Mouse (Mus musculus) limb, embryonic 14.5 days (tissue): ENCODE results near the gene Itga6. TPM values are rescaled to one million over a fixed set of nuclear protein-coding genes. Genes with fewer than 3 reads are reported as not detected.

Experiments used
- polyA plus RNA-seq, 2 experiments: library from polyadenylated mRNA; depleted of rRNA in 1 of 2; stranded (reverse) in 1 of 2; unstranded in 1 of 2; fragments of >200 nt; fragmentation: Nextera tagmentation in 1 of 2; extraction: Ambion mirVana in 1 of 2; gene quantifications; 2 replicates each; pipeline versions ENCODE4 v1.2.1 to v1.2.3; 2012 to 2014

The Itga6 gene
- polyA plus RNA-seq, 2 experiments = 49.2 to 59.1 TPM

Other genes with a start within 250 kb of the Itga6 start
- 4.3 and 6.3 TPM in 2 replicates for gene Dlx1, start 217.5 kb upstream of the Itga6 start, polyA plus RNA-seq (2012; rRNA removed)
- 4.1 and 4.3 TPM in 2 replicates for gene Dlx1, start 217.5 kb upstream of the Itga6 start, polyA plus RNA-seq (2014; fragmentation: Nextera tagmentation; extraction: Ambion mirVana)
- gene Dlx2, start 198.9 kb upstream of the Itga6 start, polyA plus RNA-seq (2012; rRNA removed) = 3.6 and 3.9 TPM in 2 replicates
- gene Dlx2, start 198.9 kb upstream of the Itga6 start, polyA plus RNA-seq (2014; fragmentation: Nextera tagmentation; extraction: Ambion mirVana) = 3.1 and 4.6 TPM in 2 replicates
- gene Pdk1, start 127.6 kb downstream of the Itga6 start, polyA plus RNA-seq (2012; rRNA removed) = 42.3 and 46.0 TPM in 2 replicates
- 73.5 and 80.6 TPM in 2 replicates for gene Pdk1, start 127.6 kb downstream of the Itga6 start, polyA plus RNA-seq (2014; fragmentation: Nextera tagmentation; extraction: Ambion mirVana)
- 2.3 and 4.5 TPM in 2 replicates for gene Rapgef4, start 235.6 kb downstream of the Itga6 start, polyA plus RNA-seq (2012; rRNA removed)
- 1.7 and 2.2 TPM in 2 replicates for gene Rapgef4, start 235.6 kb downstream of the Itga6 start, polyA plus RNA-seq (2014; fragmentation: Nextera tagmentation; extraction: Ambion mirVana)